Mouse (Mus musculus) Patski (cell line): ENCODE results near the gene Cox19. TPM values are rescaled to one million over a fixed set of nuclear protein-coding genes. Genes with fewer than 3 reads are reported as not detected.

Experiments used
- ATAC-seq: fragments of 100-300 bp; one replicate; pipeline ENCODE4 v1.8.0; 2021
- CTCF ChIA-PET: fragments of 350-600 bp; sonication (Branson Sonifier 250); formaldehyde crosslinking; loops from one replicate; lab custom pipeline; 2022; ENCODE audit warnings: inconsistent platforms; lab: Charles Lee
- POLR2A ChIA-PET: fragments of 350-600 bp; sonication (Branson Sonifier 250); formaldehyde crosslinking; loops from one replicate; lab custom pipeline; 2022; ENCODE audit warnings: antibody characterized with exemption, inconsistent platforms; lab: Charles Lee
- DNase-seq: peaks from one replicate; pipeline ENCODE4 v3.0.0-alpha.2; 2011; ENCODE audit warnings: low read depth, low spot score
- H3K27me3 ChIP-seq: fragments of 371-371 bp; one replicate; pipeline ENCODE4 v1.5.1; 2021
- CTCF ChIP-seq: fragments of 100-300 bp; IDR thresholded peaks from one replicate; pipeline ENCODE4 v1.5.1; 2021
- in situ Hi-C: fragments of 300-500 bp; cut with MboI; formaldehyde crosslinking; loops from 3 replicates; pipeline ENCODE4 v1.11.1; 2018; ENCODE audit warnings: low pct_unique_long_range_greater_than_20kb, mixed read lengths
- polyA plus RNA-seq: library from polyadenylated mRNA; unstranded; gene quantifications from one replicate; pipeline ENCODE4 v1.2.3, GENCODE M21; 2021

Gene Cox19
- polyA plus RNA-seq, 1 experiment from 2014 or later = 66.1 TPM

DNA sequence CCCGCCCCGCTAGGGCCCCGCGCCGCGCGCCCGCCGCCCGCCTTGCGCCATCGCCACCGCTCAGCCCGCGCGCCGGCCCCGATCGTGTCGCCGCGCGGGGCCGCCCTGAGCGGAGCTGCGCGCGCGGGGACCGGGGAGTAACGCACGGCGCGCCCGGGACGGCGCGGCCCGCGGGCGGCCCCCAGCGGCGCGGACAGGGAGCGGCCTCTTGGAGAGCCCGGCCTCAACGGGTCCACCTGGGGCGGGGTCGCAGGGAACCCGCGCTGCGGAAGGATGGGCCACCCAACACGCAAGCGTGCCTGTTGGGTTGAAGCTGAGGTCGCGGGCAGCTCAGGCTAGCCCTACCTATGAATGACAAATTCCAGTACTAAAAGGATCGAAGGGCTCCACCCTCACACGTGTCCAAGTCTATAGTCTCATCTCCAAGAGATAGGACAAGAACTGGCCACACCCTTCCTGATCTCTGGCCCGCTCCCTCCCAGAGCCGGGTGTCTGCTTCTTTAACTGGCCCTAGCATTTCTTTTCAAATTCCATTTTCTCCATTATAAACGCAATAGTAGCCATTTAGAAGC, 25.7 kb downstream of the Cox19 start, which contains the start of gene Adap1:
Gene Adap1 (minus strand): TSS at position 228 of the 572 bp plus-strand sequence.
- in situ Hi-C loops = loop anchor here (5.0 kb wide), 1 partner anchor 43 kb away; no protein-coding TSS in a partner anchor
- no peaks in the 10 kb centered on the region for H3K27me3 ChIP-seq
- ATAC-seq (no peak), DNase-seq (no peak)
- POLR2A ChIA-PET = interaction anchor here (0.6 to 1.6 kb wide), 5 partner anchors 15 to 136 kb away, joined by 3 to 4 read pairs (median 3); no protein-coding TSS in a partner anchor
- no peak for TF ChIP-seq CTCF
- CTCF ChIA-PET = interaction anchor here (1.4 to 5.7 kb wide), 5 partner anchors 21 to 53 kb away, joined by 3 to 39 read pairs (median 4); no protein-coding TSS in a partner anchor

- no peak for TF ChIP-seq CTCF
- ChIA-PET POLR2A (interaction anchor here (0.6 to 1.6 kb wide), 5 partner anchors 16 to 136 kb away, joined by 3 to 4 read pairs (median 4); no protein-coding TSS in a partner anchor), CTCF (interaction anchor here (1.2 to 5.7 kb wide), 6 partner anchors 22 to 53 kb away, joined by 3 to 39 read pairs (median 4); no protein-coding TSS in a partner anchor)
- in situ Hi-C loops = loop anchor here (5.0 kb wide), 1 partner anchor 43 kb away; no protein-coding TSS in a partner anchor
- ATAC-seq (no peak), DNase-seq (no peak)
- no peaks in the 10 kb centered on the region for H3K27me3 ChIP-seq
These were observed 26.4 kb downstream of the Cox19 start for GRCm38 (mm10) chr5:139324691-139325394.

GRCm38 (mm10) chr5:139324045-139324491, 27.1 kb downstream of the Cox19 start:
- DNase-seq = no peak
- H3K27me3 ChIP-seq = no peaks in the 10 kb centered on the region
- TF ChIP-seq CTCF = no peak
- ATAC-seq = peak; percentile 42
- ChIA-PET POLR2A (interaction anchor here (1.1 to 1.6 kb wide), 2 partner anchors 42 to 53 kb away, joined by 4 read pairs; no protein-coding TSS in a partner anchor), CTCF (interaction anchor here (0.8 to 5.7 kb wide), 7 partner anchors 8 to 52 kb away, joined by 3 to 39 read pairs (median 5); no protein-coding TSS in a partner anchor)
- in situ Hi-C loops = no loop called here

DNA sequence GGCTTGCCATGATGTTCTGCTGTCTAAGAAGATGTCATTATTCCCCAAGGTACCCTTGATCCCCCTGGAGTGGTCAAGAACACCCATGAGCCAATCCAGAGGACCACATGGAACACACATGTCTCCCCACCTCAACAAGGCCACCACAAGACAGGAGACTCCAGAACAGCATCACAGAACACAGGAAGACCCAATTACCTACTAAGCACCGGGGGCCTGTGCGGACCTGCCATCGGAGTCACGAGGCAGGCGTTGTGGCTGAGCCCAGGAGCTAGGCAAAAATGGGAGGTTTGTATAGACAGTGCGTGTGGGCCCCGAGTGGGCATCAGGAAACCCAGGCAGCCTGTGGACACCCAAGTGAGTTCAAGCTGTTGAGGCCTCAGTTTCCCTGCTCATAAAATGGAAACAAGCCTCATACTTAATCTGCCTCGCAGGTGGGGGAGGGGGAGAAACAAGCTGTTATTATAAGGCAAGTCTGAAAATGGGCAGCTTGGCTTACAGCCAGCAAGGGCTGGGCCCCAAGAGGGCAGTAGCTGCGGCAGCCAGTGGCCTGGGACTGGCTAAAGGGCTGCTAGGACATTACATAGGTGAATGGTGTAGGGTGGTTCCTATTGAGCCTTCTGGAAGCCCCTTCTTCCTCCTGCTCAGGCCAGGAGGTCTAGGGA, 27.8 kb downstream of the Cox19 start:
- ChIA-PET POLR2A (interaction anchor here (1.1 kb wide), 1 partner anchor 42 kb away, joined by 4 read pairs; no protein-coding TSS in a partner anchor), CTCF (interaction anchor here (0.8 to 5.7 kb wide), 6 partner anchors 9 to 42 kb away, joined by 3 to 39 read pairs (median 6); no protein-coding TSS in a partner anchor)
- in situ Hi-C loops = no loop called here
- TF ChIP-seq CTCF = no peak
- ATAC-seq (no peak), DNase-seq (no peak)
- H3K27me3 ChIP-seq = no peaks in the 10 kb centered on the region

DNA sequence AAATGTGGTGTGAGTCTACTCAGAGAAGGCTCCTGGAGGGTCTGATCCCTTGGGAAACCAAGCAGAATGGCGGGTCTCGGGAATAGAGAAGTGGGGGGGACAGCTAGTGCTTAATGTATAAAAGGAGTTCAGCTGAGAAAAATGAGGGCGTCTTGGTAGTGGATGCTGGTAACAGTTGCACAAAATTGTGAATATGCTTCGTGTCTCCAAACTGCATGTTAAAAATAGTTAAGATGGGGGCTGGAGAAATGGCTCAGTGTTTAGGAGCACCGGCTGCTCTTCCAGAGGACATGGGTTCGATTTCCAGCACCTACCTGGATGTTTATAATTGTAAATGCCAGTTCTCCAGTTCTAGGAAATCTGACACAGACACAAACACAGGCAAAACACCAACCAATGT, 29.9 kb downstream of the Cox19 start:
- no peaks in the 10 kb centered on the region for H3K27me3 ChIP-seq
- CTCF ChIA-PET = no interaction called here
- no peak for DNase-seq
- in situ Hi-C loops = no loop called here
- no peak for ATAC-seq
- TF ChIP-seq CTCF = no peak
- POLR2A ChIA-PET = no interaction called here

- in situ Hi-C loops = no loop called here
- no peak for ATAC-seq
- ChIA-PET CTCF (interaction anchor here (0.8 to 1.7 kb wide), 6 partner anchors 13 to 41 kb away, joined by 3 to 4 read pairs (median 4); no protein-coding TSS in a partner anchor), POLR2A (no interaction called here)
- no peaks in the 10 kb centered on the region for H3K27me3 ChIP-seq
- TF ChIP-seq CTCF = no peak
- no peak for DNase-seq
These were observed 30.8 kb downstream of the Cox19 start for GRCm38 (mm10) chr5:139320424-139320823.

GRCm38 (mm10) chr5:139317751-139318504, 33.3 kb downstream of the Cox19 start:
- no peak for ATAC-seq
- no peaks in the 10 kb centered on the region for H3K27me3 ChIP-seq
- in situ Hi-C loops = no loop called here
- CTCF ChIA-PET = no interaction called here
- no peak for TF ChIP-seq CTCF
- DNase-seq = no peak
- POLR2A ChIA-PET = no interaction called here

GRCm38 (mm10) chr5:139316982-139317675, 34.1 kb downstream of the Cox19 start:
- no peaks in the 10 kb centered on the region for H3K27me3 ChIP-seq
- no peak for ATAC-seq
- ChIA-PET CTCF (no interaction called here), POLR2A (no interaction called here)
- in situ Hi-C loops = no loop called here
- DNase-seq = no peak
- no peak for TF ChIP-seq CTCF

DNA sequence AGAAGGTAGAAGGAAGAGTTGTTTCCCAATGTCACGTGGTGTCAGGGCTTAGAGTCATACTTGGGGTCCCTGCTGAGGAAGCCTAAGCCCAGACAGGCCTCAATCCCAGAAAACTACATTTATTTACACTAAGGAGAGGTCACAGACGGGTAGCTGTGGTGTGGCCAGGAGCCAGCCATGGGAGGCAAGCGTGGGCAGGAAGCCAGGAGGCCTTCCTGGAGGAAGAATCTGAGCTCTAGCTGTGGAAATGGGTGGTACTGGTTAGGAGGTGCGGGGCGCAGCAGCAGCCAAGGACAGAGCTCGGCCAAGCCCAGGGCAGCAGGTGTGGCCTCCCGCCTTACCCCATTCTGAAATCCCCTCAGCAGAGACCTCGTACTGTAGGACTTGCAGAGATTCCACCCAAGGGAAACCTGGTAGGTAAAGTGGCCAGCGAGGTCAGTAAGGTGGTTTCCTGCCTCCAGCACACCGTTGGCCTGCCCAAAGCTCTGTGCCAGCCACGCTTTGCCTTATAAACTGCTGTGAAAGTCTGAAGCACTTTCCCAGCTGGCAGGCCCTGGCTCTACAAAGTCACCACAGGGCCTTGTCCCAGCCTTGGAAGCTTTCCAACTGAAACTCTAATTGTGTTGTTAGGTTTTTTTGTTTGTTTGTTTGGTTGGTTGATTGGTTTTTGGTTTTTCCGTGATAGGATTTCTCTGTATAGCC, 36.1 kb downstream of the Cox19 start:
- ATAC-seq = no peak
- no peak for DNase-seq
- in situ Hi-C loops = no loop called here
- POLR2A ChIA-PET = no interaction called here
- H3K27me3 ChIP-seq = no peaks in the 10 kb centered on the region
- TF ChIP-seq CTCF = no peak
- CTCF ChIA-PET = no interaction called here
